Mouse (Mus musculus) myocyte (in vitro differentiated cells): ENCODE data around the gene Abhd18.
"Not testable (repeated sequence)": the region's sequence is repeated elsewhere in the genome, so short reads cannot be mapped to it uniquely, and the experiment has no call there.

ENCODE experiments used
- CEBPB ChIP-seq: IDR thresholded peaks from 2 replicates; pipeline ENCODE4 v1.6.1; 2011; ENCODE audit warnings: mild to moderate bottlenecking, moderate library complexity; ENCODE audit not compliant: poor library complexity, insufficient read depth, severe bottlenecking
- E2F4 ChIP-seq: IDR thresholded peaks from one replicate; pipeline ENCODE4 v1.6.1; 2011; ENCODE audit warnings: mild to moderate bottlenecking, control low read depth, moderate library complexity; ENCODE audit not compliant: insufficient read depth
- MAX ChIP-seq: IDR thresholded peaks from one replicate; pipeline ENCODE4 v1.6.1; 2011; ENCODE audit warnings: low read depth, mild to moderate bottlenecking, control low read depth
- MYOD1 ChIP-seq, 3 experiments: IDR thresholded peaks; one replicate each; pipeline ENCODE4 v1.6.1; 2011; ENCODE audit warnings: control low read depth in 2 of 3, low read depth in 2 of 3, mild to moderate bottlenecking in 2 of 3, moderate library complexity in 1 of 3; ENCODE audit not compliant: insufficient read length in 2 of 3, control insufficient read depth in 1 of 3
- MYOG ChIP-seq, 3 experiments: IDR thresholded peaks; one replicate each; pipeline ENCODE4 v1.6.1; 2011; ENCODE audit warnings: control low read depth in 2 of 3, low read depth in 2 of 3, mild to moderate bottlenecking in 2 of 3; ENCODE audit not compliant: insufficient read length in 2 of 3, control insufficient read depth in 1 of 3, insufficient read depth in 1 of 3
- POLR2A ChIP-seq: IDR thresholded peaks from one replicate; pipeline ENCODE4 v1.6.1; 2011; ENCODE audit warnings: low read depth, mild to moderate bottlenecking, control low read depth, moderate library complexity; ENCODE audit not compliant: insufficient read length
- POLR2AphosphoS2 ChIP-seq: IDR thresholded peaks from one replicate; pipeline ENCODE4 v1.6.1; 2011; ENCODE audit warnings: low read depth, control low read depth; ENCODE audit not compliant: insufficient read length
- REST ChIP-seq: IDR thresholded peaks from one replicate; pipeline ENCODE4 v1.6.1; 2011; ENCODE audit warnings: mild to moderate bottlenecking, control low read depth, moderate library complexity; ENCODE audit not compliant: insufficient read depth, insufficient read length
- TCF12 ChIP-seq: IDR thresholded peaks from one replicate; pipeline ENCODE4 v1.6.1; 2011; ENCODE audit warnings: mild to moderate bottlenecking, control low read depth; ENCODE audit not compliant: poor library complexity, insufficient read depth, severe bottlenecking
- TCF3 ChIP-seq: IDR thresholded peaks from one replicate; pipeline ENCODE4 v1.6.1; 2011; ENCODE audit warnings: low read depth, control low read depth; ENCODE audit not compliant: insufficient read length
- USF1 ChIP-seq: IDR thresholded peaks from one replicate; pipeline ENCODE4 v1.6.1; 2011; ENCODE audit warnings: low read depth, mild to moderate bottlenecking, control low read depth, moderate library complexity

- TF ChIP-seq POLR2A; POLR2AphosphoS2; TCF3; MYOD1 (IDR thresholded peaks at IDR 0.05; ENCODE audit: control insufficient read depth in 1 of 3, insufficient read length in 2 of 3, low read depth in 2 of 3); E2F4; TCF12; REST; MAX; USF1; MYOG (IDR thresholded peaks at IDR 0.05; ENCODE audit: control insufficient read depth in 1 of 3, insufficient read depth in 1 of 3, insufficient read length in 2 of 3, low read depth in 2 of 3); CEBPB: not testable (repeated sequence)
Measured at GRCm38 (mm10) chr3:40853123-40853738, 6.5 kb downstream of the Abhd18 start.
